Mouse (Mus musculus) Patski (cell line): Measurements from ENCODE around the gene Ly6g6f. TPM values are rescaled to one million over a fixed set of nuclear protein-coding genes. Genes with fewer than 3 reads are reported as not detected.

Experiments used
- ATAC-seq: fragments of 100-300 bp; one replicate; pipeline ENCODE4 v1.8.0; 2021
- CTCF ChIA-PET: fragments of 350-600 bp; sonication (Branson Sonifier 250); formaldehyde crosslinking; loops from one replicate; lab custom pipeline; 2022; ENCODE audit warnings: inconsistent platforms; lab: Charles Lee
- POLR2A ChIA-PET: fragments of 350-600 bp; sonication (Branson Sonifier 250); formaldehyde crosslinking; loops from one replicate; lab custom pipeline; 2022; ENCODE audit warnings: antibody characterized with exemption, inconsistent platforms; lab: Charles Lee
- DNase-seq: peaks from one replicate; pipeline ENCODE4 v3.0.0-alpha.2; 2011; ENCODE audit warnings: low read depth, low spot score
- H3K27me3 ChIP-seq: fragments of 371-371 bp; one replicate; pipeline ENCODE4 v1.5.1; 2021
- CTCF ChIP-seq: fragments of 100-300 bp; IDR thresholded peaks from one replicate; pipeline ENCODE4 v1.5.1; 2021
- in situ Hi-C: fragments of 300-500 bp; cut with MboI; formaldehyde crosslinking; loops from 3 replicates; pipeline ENCODE4 v1.11.1; 2018; ENCODE audit warnings: low pct_unique_long_range_greater_than_20kb, mixed read lengths
- polyA plus RNA-seq: library from polyadenylated mRNA; unstranded; gene quantifications from one replicate; pipeline ENCODE4 v1.2.3, GENCODE M21; 2021

Ly6g6f gene
- polyA plus RNA-seq, 1 experiment from 2014 or later, result not detected

- DNase-seq (no peak), ATAC-seq (no peak)
- ChIA-PET POLR2A (no interaction called here), CTCF (interaction anchor here (0.9 kb wide), 1 partner anchor 10 kb away, joined by 3 read pairs; no protein-coding TSS in a partner anchor)
- TF ChIP-seq CTCF, result no peak
- H3K27me3 ChIP-seq, result no peaks in the 10 kb centered on the region
- in situ Hi-C loops, result loop anchor here (5.0 kb wide), 1 partner anchor 55 kb away; the partner anchor contains the start of genes Abhd16a and Ly6g6f
Observed at GRCm38 (mm10) chr17:35032323-35032870, 53.0 kb downstream of the Ly6g6f start.

GRCm38 (mm10) chr17:35031880-35032279, 53.5 kb downstream of the Ly6g6f start:
- DNase-seq, result no peak
- CTCF ChIA-PET, result no interaction called here
- POLR2A ChIA-PET, result no interaction called here
- in situ Hi-C loops, result loop anchor here (5.0 kb wide), 1 partner anchor 55 kb away; the partner anchor contains the start of genes Abhd16a and Ly6g6f
- no peaks in the 10 kb centered on the region for H3K27me3 ChIP-seq
- no peak for TF ChIP-seq CTCF
- no peak for ATAC-seq

DNA sequence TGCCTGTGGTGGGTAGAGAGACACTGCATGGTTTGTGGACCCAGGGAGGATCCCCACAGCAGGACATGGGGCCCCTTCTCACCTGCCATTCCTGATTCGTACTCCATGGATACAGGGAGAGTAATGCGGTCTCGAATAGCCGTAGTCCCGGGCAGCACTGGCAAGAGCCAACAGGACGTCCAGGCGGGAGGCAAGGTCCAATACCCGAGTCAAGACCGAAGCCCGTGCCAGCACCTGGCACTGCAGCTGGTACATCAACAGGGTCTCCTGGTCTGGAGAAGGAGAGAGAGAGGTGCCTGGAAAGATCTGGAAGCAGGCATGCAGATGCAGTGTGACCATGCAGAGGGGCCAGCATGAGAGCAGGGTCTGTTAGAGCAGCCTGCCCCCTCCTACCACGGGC, 54.1 kb downstream of the Ly6g6f start:
- CTCF ChIA-PET, result no interaction called here
- in situ Hi-C loops, result loop anchor here (5.0 kb wide), 1 partner anchor 56 kb away; the partner anchor contains the start of genes Abhd16a and Ly6g6f
- DNase-seq (no peak), ATAC-seq (no peak)
- no peak for TF ChIP-seq CTCF
- POLR2A ChIA-PET, result no interaction called here
- H3K27me3 ChIP-seq, result no peaks in the 10 kb centered on the region

Other genes starting within 250 kb of the Ly6g6f start
- 50.8 TPM for gene Stk19, start 248.7 kb downstream of the Ly6g6f start, polyA plus RNA-seq
- 34.4 TPM for gene Dxo, start 248.6 kb downstream of the Ly6g6f start, polyA plus RNA-seq
- gene Skiv2l, start 235.4 kb downstream of the Ly6g6f start, polyA plus RNA-seq, result 69.3 TPM
- gene Nelfe, start 235.2 kb downstream of the Ly6g6f start, polyA plus RNA-seq, result 73.2 TPM
- 3.1 TPM for gene Cfb, start 223.1 kb downstream of the Ly6g6f start, polyA plus RNA-seq
- gene Zbtb12, start 206.1 kb downstream of the Ly6g6f start, polyA plus RNA-seq, result 33.5 TPM
- gene Gm20547, start 203.6 kb downstream of the Ly6g6f start, polyA plus RNA-seq, result not detected
- 0.65 TPM for gene C2, start 187.3 kb downstream of the Ly6g6f start, polyA plus RNA-seq
- gene Ehmt2, start 187.1 kb downstream of the Ly6g6f start, polyA plus RNA-seq, result 200 TPM
- gene Slc44a4, start 171.1 kb downstream of the Ly6g6f start, polyA plus RNA-seq, result 0.37 TPM
- 75.4 TPM for gene Neu1, start 154.4 kb downstream of the Ly6g6f start, polyA plus RNA-seq
- gene Hspa1b, start 126.4 kb downstream of the Ly6g6f start, polyA plus RNA-seq, result 47.3 TPM
- 1.2 TPM for gene Gm20481, start 115.7 kb downstream of the Ly6g6f start, polyA plus RNA-seq
- gene Hspa1a, start 113.5 kb downstream of the Ly6g6f start, polyA plus RNA-seq, result 9.2 TPM
- 1.9 TPM for gene Hspa1l, start 112.9 kb downstream of the Ly6g6f start, polyA plus RNA-seq
- gene Lsm2, start 103.7 kb downstream of the Ly6g6f start, polyA plus RNA-seq, result 64.4 TPM
- gene Vars, start 84.6 kb downstream of the Ly6g6f start, polyA plus RNA-seq, result 123 TPM
- 1.2 TPM for gene Vwa7, start 69.0 kb downstream of the Ly6g6f start, polyA plus RNA-seq
- 0.64 TPM for gene Sapcd1, start 57.6 kb downstream of the Ly6g6f start, polyA plus RNA-seq
- 2.9 TPM for gene Msh5, start 38.9 kb downstream of the Ly6g6f start, polyA plus RNA-seq
- 671 TPM for gene Clic1, start 35.6 kb downstream of the Ly6g6f start, polyA plus RNA-seq
- gene Ddah2, start 26.6 kb downstream of the Ly6g6f start, polyA plus RNA-seq, result 198 TPM
- not detected for gene Ly6g6c, start 20.2 kb downstream of the Ly6g6f start, polyA plus RNA-seq
- gene Mpig6b, start 19.4 kb downstream of the Ly6g6f start, polyA plus RNA-seq, result not detected
- not detected for gene Ly6g6e, start 8.7 kb downstream of the Ly6g6f start, polyA plus RNA-seq
- 0.19 TPM for gene Ly6g6d, start 7.5 kb downstream of the Ly6g6f start, polyA plus RNA-seq
- gene Abhd16a, start 3.7 kb upstream of the Ly6g6f start, polyA plus RNA-seq, result 77.3 TPM
- not detected for gene Ly6g5c, start 22.7 kb upstream of the Ly6g6f start, polyA plus RNA-seq
- gene Ly6g5b, start 29.8 kb upstream of the Ly6g6f start, polyA plus RNA-seq, result 0.27 TPM
- 28.4 TPM for gene Gpank1, start 35.8 kb upstream of the Ly6g6f start, polyA plus RNA-seq
- gene Csnk2b, start 36.4 kb upstream of the Ly6g6f start, polyA plus RNA-seq, result 254 TPM
- gene D17H6S53E, start 40.8 kb upstream of the Ly6g6f start, polyA plus RNA-seq, result 29.3 TPM
- 0.15 TPM for gene Apom, start 46.4 kb upstream of the Ly6g6f start, polyA plus RNA-seq
- gene Bag6, start 49.6 kb upstream of the Ly6g6f start, polyA plus RNA-seq, result 283 TPM
- 300 TPM for gene Prrc2a, start 79.3 kb upstream of the Ly6g6f start, polyA plus RNA-seq
- 0.14 TPM for gene Aif1, start 90.5 kb upstream of the Ly6g6f start, polyA plus RNA-seq
- gene Lst1, start 102.8 kb upstream of the Ly6g6f start, polyA plus RNA-seq, result not detected
- gene Ltb, start 108.8 kb upstream of the Ly6g6f start, polyA plus RNA-seq, result not detected
- not detected for gene Tnf, start 116.4 kb upstream of the Ly6g6f start, polyA plus RNA-seq
- 0.14 TPM for gene Lta, start 119.7 kb upstream of the Ly6g6f start, polyA plus RNA-seq
- 0.54 TPM for gene Gm16181, start 135.2 kb upstream of the Ly6g6f start, polyA plus RNA-seq
- gene Atp6v1g2, start 148.1 kb upstream of the Ly6g6f start, polyA plus RNA-seq, result 3.7 TPM
- gene Nfkbil1, start 150.2 kb upstream of the Ly6g6f start, polyA plus RNA-seq, result 32.8 TPM
- 321 TPM for gene Ddx39b, start 156.1 kb upstream of the Ly6g6f start, polyA plus RNA-seq
- gene H2-D1, start 177.1 kb upstream of the Ly6g6f start, polyA plus RNA-seq, result 112 TPM
- gene H2-Q1, start 234.8 kb upstream of the Ly6g6f start, polyA plus RNA-seq, result 1.1 TPM